Mouse (Mus musculus): ENCODE data around the gene Kcng1.

The Kcng1 gene

DNA sequence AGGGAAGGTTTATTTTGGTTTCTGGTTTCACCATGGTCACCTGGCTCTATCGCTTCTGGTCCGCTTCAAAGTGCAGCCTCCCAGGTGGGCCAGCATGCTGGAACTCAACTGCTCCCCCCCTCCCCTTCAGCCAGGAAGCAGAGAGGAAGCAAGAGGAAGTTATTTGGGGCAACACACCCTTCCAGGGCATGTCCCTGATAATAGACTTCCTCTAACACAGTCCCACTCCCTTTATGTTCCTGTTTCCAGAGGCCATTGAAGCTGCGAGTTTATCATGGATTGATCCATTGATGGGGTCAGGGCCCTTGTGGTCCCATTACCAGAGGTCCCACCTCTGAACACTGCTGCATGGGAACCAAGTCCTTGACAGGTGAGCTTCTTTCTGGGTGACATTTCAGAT, 21.4 kb downstream of the Kcng1 start:
- in situ Hi-C loops (cut with MboI) = no loop called here

DNA sequence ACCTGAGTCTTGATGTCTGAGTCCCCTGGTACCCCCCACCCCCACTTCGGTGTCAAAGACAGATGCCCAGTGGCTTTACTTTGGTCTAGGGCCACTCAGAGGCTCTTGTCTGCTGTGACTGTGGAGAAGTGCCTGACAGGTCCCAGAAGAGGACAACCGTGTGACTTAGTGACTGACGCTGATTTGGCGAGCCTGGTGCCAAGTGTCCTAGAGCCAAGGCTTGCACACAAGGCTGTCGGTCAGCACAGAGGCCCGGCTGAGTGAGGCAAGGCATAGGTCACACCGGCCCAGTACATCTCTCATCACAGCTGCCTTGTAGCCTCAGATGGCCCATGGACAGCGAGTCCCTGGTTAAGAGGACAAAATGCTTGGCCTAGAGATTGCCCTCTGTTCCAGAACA, 22.5 kb downstream of the Kcng1 start:
- in situ Hi-C loops (cut with MboI) = loop anchor here (10.0 kb wide), 2 partner anchors 176 to 366 kb away; no protein-coding TSS in a partner anchor

DNA sequence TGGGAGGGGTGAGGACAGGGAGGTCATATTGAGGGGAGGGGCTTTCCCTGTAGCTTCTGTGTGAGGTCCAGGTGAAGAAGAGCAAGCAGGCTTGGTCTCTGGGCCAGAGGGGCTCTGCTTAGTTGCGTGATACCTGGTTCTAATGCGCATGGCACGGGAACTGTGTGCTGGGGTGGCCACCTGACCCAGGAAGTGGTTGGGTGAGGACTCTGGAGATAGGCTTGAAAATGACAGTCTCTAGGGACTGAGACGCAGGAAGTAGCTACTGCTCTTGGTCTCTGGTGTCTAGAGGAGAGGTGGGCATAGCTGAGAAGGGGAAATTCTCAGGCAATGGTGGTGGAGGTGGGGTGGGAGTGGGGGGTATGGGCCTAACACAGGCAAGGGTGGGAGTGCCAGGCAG, 24.3 kb downstream of the Kcng1 start:
- in situ Hi-C loops (cut with MboI) = loop anchor here (10.0 kb wide), 2 partner anchors 178 to 368 kb away; no protein-coding TSS in a partner anchor

DNA sequence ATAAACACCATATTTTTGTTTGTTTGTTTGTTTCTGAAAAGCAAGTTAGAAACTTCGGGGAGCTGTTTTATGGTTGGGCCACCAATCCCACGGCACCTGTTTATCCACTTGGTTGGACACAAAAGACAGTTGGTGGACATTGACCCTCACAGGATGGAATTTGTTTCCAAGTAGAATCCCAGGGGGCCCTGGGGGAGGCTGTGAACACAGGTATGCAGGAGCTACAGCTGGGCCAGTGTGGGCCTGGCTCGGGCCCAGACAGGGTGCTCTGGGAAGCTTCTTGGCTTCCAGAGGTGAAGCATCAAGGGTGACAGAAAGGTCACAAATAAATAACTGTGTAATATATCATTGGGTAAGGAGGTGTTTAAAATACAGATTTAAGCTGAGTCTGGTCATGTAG, 25.0 kb downstream of the Kcng1 start:
- in situ Hi-C loops (cut with MboI) = loop anchor here (10.0 kb wide), 2 partner anchors 178 to 368 kb away; no protein-coding TSS in a partner anchor

DNA sequence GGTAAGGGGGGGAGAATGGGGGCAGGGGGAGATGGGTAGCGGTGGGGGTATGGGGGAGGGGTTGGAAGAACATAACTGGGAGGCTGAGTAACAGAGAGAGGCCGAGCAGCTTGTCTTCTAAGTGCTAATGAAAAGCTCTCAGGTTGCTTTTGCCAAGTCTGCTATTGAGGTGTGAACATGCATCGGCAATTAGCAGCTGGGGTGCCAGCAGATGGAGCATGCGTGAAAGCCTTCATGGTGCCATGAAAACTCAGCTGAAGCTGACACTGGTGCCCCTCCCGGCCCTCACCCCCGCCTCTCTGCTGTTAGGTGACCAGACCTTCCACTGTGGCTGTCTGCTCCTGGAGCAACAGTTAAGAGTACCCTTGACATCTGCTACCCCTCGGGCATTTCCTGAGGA, 27.7 kb downstream of the Kcng1 start:
- in situ Hi-C loops (cut with MboI) = loop anchor here (10.0 kb wide), 2 partner anchors 181 to 371 kb away; no protein-coding TSS in a partner anchor

- in situ Hi-C loops (cut with MboI) = loop anchor here (10.0 kb wide), 2 partner anchors 182 to 372 kb away; no protein-coding TSS in a partner anchor
Measured at GRCm38 (mm10) chr2:168252639-168253292, 28.8 kb downstream of the Kcng1 start.

GRCm38 (mm10) chr2:168250270-168250669, 31.3 kb downstream of the Kcng1 start:
- in situ Hi-C loops (cut with MboI) = loop anchor here (10.0 kb wide), 2 partner anchors 185 to 375 kb away; no protein-coding TSS in a partner anchor

GRCm38 (mm10) chr2:168248856-168249245, 32.7 kb downstream of the Kcng1 start:
- in situ Hi-C loops (cut with MboI) = no loop called here

DNA sequence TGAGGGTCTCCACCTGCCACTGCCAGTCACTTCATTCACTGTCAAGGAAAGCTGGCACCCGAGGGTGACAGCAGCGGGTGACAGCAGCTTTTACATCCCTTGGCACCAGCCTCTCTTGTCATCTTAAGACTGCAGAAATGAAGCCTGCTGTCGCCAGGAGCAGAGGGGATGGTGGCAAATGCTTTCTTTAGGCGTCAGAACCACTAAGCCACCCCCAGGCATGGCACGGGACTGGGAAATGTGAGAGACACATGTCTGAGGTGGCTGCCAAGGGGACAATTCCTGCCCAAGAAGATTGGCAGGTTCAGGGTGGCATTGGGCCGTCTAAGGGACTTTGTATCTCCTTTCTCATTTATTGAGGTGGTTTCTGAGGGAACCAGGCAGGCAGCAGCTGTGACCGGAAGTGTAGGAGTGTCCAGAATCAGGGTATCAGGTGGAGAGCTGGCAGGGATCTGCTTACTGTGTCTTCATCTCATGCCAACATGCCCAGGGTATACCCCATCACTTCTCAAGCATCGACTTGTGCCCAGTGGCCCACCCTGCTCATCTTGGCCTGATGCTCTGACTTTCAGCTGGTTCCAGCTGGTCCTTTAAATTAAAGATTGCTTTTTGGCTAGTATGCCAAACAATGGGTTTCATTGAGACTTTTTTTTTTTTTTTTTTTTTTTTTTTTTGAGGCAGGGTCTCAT, 33.2 kb downstream of the Kcng1 start:
- in situ Hi-C loops (cut with MboI) = no loop called here

GRCm38 (mm10) chr2:168245571-168245970, 36.0 kb downstream of the Kcng1 start:
- in situ Hi-C loops (cut with MboI) = no loop called here

GRCm38 (mm10) chr2:168243278-168243677, 38.3 kb downstream of the Kcng1 start:
- in situ Hi-C loops (cut with MboI) = no loop called here

DNA sequence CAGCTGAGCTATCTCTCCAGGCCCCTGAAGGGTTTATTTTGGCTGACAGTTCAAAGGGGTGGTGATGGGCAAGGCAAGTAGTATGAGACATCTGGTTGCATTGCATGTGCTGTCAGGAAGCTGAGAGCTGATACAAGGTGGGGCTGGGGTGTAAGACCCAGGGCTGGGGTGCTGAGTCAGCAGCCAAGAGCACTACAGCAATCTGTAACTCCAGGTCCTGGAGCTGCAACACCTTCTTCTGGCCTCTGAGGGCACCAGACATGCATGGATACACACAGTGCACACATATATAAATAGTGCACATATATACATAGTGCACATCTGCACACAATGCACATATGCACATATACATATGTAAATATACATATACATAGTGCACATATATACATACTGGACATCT, 38.7 kb downstream of the Kcng1 start:
- in situ Hi-C loops (cut with MboI) = no loop called here

DNA sequence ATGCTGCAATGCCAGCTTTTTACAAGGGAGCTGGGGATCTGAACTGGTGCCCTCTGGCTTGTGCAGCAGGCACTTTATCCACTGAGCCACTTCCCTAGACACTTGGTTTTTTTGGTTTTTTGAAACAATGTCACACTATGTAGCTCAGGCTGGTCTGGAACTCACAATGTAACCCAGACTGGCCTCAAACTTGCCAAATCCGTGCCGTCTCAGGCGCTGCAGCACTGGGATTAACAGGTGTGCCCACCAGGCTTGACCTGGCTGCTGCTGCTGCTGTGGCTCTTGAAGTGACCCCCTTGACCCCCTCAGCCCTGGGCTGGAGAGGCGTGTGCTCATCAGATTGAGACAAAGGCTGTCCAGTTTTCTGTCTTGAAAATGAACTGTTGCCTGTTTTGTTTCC, 43.2 kb downstream of the Kcng1 start:
- in situ Hi-C loops (cut with MboI) = no loop called here

DNA sequence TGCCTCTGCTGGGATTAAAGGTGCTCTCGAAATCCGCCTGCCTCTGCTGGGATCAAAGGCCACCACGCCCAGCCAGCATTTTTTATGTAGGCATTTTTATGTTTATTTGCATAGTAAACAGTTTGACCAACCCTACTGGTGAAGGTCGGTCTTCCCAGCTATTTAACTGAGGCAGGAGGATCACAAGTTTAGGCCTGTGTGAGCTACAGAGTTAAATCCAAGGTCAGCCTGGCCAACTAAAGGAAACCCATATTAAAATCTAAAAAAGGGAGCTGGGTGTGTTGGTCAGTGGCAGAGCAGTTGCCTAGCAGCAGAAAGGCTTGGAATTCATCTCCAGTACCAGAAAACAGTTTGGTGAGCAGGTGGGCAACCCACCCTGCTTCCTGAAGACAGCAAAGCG, 48.2 kb downstream of the Kcng1 start:
- in situ Hi-C loops (cut with MboI) = no loop called here

- in situ Hi-C loops (cut with MboI) = no loop called here
Measured at GRCm38 (mm10) chr2:168231471-168231829, 50.1 kb downstream of the Kcng1 start.

GRCm38 (mm10) chr2:168230773-168231470, 50.6 kb downstream of the Kcng1 start:
- in situ Hi-C loops (cut with MboI) = no loop called here

DNA sequence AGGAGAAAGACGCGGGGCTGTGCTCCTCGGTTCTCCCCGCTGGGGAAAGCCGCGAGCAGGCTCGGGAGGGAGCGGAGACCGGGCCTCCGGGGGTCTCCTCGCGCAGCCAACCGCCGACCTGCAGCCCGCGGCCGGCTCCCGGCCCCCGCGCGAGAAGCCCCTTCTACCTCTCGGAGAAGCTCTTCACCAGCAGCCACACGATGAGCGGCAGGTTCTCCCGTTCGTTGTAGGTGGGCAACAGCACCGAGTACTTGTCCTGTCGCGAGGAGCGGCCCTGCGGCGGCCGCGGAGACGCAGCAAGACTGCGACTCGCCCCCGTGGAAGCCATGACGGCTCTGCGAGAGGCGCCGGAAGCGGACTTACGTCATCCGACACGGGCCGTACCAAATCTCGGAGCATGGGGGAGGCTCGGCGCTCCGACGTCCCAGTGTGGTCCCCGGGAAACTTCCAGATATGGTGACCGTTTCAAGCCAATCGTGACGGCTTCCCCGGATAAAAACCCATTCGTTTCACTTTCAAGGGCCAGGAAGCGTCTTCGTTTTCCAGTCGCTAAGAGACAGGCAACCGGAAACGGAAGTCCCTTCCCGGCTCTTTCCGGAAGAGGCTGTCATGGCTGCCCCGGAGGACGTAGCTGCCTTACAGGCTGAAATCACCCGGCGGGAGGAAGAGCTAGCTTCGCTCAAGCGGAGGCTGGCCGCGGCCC, 51.4 kb downstream of the Kcng1 start, which contains the start of the genes Gm20716, Dpm1 and Mocs3:
Gm20716 (minus strand) TSS at position 339 of the 703 bp plus-strand sequence.
Dpm1 (minus strand) TSS at position 566 of the 703 bp plus-strand sequence.
Mocs3 (plus strand) TSS at position 597 of the 703 bp plus-strand sequence.
- in situ Hi-C loops (cut with MboI) = no loop called here

DNA sequence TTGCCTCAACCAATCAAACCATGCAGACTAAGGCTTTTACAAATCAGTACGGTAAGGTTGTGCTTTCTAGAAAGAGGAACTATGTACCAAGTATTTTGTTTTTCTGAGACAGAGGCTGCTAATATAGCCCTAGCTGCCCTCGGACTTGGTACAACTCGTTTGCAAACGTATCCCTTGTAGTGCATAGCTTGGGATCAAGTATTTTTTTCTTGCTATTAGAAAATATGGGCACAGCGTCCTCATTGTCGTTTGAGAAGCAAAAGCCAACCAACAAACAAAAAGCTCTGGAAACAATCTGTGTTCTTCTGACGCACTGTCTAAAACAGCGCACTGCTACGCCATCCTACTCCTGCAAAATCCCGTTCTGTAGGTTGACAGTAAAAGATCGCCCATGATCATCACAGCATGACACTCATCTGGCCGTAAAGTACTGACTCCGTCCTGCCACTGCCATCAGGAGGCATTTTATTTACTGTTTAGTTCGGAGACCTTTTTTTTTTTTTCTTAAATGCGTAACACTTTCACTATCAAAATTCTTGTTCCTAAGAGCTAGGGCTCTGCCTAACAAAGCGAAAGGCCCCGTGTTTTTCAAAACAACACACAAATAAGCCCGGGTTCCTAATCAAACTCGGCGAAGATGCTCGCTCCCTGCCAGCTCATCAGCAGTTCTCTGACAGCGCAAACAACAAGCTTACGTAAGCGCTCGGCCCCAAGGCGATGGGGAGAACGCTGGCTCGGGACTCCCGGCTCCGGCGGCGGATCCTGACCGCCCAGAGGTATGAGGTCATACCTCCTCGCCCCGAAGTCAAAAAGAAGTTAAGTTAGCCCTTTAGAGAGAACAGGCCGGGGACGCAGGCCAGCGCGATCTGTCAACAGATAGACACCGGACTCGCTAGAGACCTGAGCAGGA, 52.2 kb downstream of the Kcng1 start:
- in situ Hi-C loops (cut with MboI) = no loop called here

GRCm38 (mm10) chr2:168223326-168223725, 58.2 kb downstream of the Kcng1 start:
- in situ Hi-C loops (cut with MboI) = no loop called here

DNA sequence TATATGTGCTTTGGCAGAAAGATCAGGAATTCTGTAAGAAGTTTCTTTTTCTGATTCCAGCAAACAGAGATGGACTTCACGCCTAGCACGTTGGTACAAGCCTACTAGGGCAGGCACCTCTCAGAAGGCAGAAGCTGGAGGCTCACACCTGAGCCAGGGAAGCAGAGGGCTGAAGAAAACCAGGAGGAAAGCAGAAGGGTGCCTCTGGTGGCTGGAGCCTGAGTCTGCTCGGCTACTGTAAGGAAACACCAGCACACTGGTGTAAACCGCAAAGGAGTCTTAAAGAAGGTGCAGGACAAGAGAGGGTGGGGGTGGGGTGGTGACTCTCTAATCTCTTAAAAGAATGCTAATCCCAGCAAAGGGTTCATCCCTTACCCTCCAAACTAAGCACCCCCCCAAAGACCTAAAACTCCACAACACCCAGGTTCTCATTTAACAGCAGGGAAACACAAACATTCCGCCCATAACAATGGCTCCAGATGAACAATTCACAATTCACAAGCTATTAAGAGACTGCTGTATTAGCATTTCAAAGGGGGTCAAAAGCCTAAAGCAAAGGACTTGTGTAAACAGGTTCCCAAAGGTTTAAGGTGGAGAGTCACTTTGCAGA, 67.6 kb downstream of the Kcng1 start:
- in situ Hi-C loops (cut with MboI) = no loop called here
